Mouse (Mus musculus) liver, adult (tissue): ENCODE measurements around the gene Ptgdr2.

Source experiments
- GATA4 ChIP-seq: IDR thresholded peaks from 2 replicates; pipeline ENCODE4 v1.6.1; 2014; ENCODE audit warnings: mild to moderate bottlenecking, low read length; ENCODE audit not compliant: insufficient replicate concordance

Ptgdr2 gene

DNA sequence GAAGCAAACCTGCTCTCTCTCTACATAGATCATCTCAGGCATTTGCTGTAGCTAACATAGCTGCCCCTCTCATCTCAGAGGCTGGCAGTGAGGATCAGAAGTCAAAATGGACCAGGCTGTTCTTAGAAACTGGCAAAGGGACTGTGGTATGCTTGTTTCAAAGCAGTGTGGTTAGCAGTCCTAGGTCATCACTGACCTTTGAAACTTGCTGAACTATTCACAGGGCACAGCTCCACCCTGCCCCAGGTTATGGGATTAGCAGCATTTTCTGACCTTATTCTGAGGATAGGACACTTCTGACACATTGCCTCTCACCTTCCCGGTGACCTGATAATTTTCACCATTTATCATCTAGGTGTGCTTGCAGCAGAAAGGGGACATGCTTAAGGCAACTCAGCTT is 51.6 kb downstream of the Ptgdr2 start:
- no peak for TF ChIP-seq GATA4

DNA sequence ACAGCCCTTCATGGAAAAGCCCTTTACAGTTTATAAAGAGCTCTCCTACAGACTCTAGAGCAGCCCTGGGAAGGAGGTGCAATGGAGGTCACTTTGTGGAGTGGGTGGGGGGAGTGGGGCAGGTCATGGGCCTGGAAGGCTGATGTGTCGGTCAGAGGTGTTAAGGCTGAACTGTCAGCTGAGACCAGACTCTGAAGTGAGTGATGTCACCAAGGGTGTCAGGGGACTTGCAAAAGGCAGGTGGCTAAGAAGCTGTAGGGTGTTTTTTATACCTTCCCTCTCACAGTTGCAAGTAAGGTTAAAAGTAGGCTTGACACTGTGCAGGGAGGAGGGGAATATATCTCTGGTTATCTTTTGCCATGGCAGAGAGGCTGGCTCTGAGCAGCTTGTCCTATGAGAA is 53.8 kb downstream of the Ptgdr2 start:
- TF ChIP-seq GATA4, result no peak

DNA sequence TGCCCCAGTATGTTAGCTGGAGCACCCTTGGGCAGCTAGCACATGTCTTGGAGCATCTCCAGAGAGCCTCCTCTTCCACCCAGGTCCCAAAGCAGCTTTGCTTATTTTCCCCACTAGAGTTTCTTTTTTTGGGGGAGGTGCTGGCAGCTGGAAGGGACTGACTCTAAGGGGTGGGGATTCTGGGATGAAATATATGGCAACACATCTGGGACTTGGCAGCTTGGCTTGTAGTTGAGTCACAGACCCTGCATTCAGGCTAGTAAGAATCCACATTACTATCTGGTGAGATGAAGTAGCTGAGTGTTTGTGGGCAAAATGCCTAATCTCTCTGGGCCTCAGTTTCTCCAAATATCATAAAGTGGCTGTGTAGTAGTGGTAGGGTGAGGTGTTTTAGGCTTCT is 55.0 kb downstream of the Ptgdr2 start:
- TF ChIP-seq GATA4, result no peak
